Mouse (Mus musculus) MEL (cell line): Measurements from ENCODE around the gene Als2cr12.

Source experiments
- BHLHE40 ChIP-seq: IDR thresholded peaks from 2 replicates; pipeline ENCODE4 v1.6.1; 2012; ENCODE audit warnings: low read depth, mild to moderate bottlenecking, inconsistent platforms, low read length, improper control_type of control experiment, borderline replicate concordance
- CTCF ChIP-seq, 3 experiments: IDR thresholded peaks in 2 of 3; conservative IDR thresholded peaks in 1 of 3; 2 replicates each; pipeline ENCODE4 v1.5.1; 2011 to 2012; ENCODE audit warnings: low read length in 3 of 3, low read depth in 2 of 3, mild to moderate bottlenecking in 2 of 3, improper control_type of control experiment in 1 of 3, inconsistent platforms in 1 of 3, mixed read lengths in 1 of 3, moderate library complexity in 1 of 3; ENCODE audit not compliant: control insufficient read depth in 1 of 3, insufficient read depth in 1 of 3, poor library complexity in 1 of 3, severe bottlenecking in 1 of 3
- ETS1 ChIP-seq: IDR thresholded peaks from 2 replicates; pipeline ENCODE4 v1.6.1; 2012; ENCODE audit warnings: low read depth, mild to moderate bottlenecking, inconsistent platforms, low read length, improper control_type of control experiment, moderate library complexity
- MAX ChIP-seq: IDR thresholded peaks from 2 replicates; pipeline ENCODE4 v1.6.1; 2011; ENCODE audit warnings: low read length, improper control_type of control experiment
- MYC ChIP-seq: IDR thresholded peaks from 2 replicates; pipeline ENCODE4 v1.6.1; 2011; ENCODE audit warnings: low read depth, mild to moderate bottlenecking, low read length, improper control_type of control experiment, moderate library complexity
- POLR2A ChIP-seq, 2 experiments: IDR thresholded peaks; 2 replicates each; pipeline ENCODE4 v1.6.1; 2011 to 2012; ENCODE audit warnings: low read length in 2 of 2, mild to moderate bottlenecking in 2 of 2, control low read depth in 1 of 2, improper control_type of control experiment in 1 of 2, low read depth in 1 of 2, moderate library complexity in 1 of 2; ENCODE audit not compliant: control insufficient read depth in 1 of 2, insufficient read depth in 1 of 2, poor library complexity in 1 of 2
- ZKSCAN1 ChIP-seq: IDR thresholded peaks from 2 replicates; pipeline ENCODE4 v1.6.1; 2012; ENCODE audit warnings: low read depth, mild to moderate bottlenecking, inconsistent platforms, low read length, improper control_type of control experiment, moderate library complexity
- ZMIZ1 ChIP-seq: IDR thresholded peaks from 2 replicates; pipeline ENCODE4 v1.6.1; 2012; ENCODE audit warnings: low read depth, mild to moderate bottlenecking, inconsistent platforms, low read length, improper control_type of control experiment, moderate library complexity

- no peak for TF ChIP-seq POLR2A (IDR thresholded peaks at IDR 0.05; ENCODE audit: control insufficient read depth in 1 of 2, insufficient read depth in 1 of 2, low read depth in 1 of 2, low read length in 2 of 2, poor library complexity in 1 of 2)
- no peak for TF ChIP-seq CTCF (IDR thresholded peaks at IDR 0.05 in 2 of 3, conservative IDR thresholded peaks at IDR 0.05 in 1 of 3; ENCODE audit: control insufficient read depth in 1 of 3, insufficient read depth in 1 of 3, low read depth in 2 of 3, low read length in 3 of 3, poor library complexity in 1 of 3, severe bottlenecking in 1 of 3)
- no peak for TF ChIP-seq MYC
- no peak for TF ChIP-seq BHLHE40
- TF ChIP-seq ZKSCAN1 = no peak
- TF ChIP-seq MAX = no peak
- no peak for TF ChIP-seq ZMIZ1
- TF ChIP-seq ETS1 = no peak
These were observed 80.6 kb downstream of the Als2cr12 start for GRCm38 (mm10) chr1:58615146-58615545.
